ENCODE assay signal across 20 mouse cellular contexts in genomic region chr6:145870991-145871390, GRCm38 (mm10). TPM values are rescaled to one million over a fixed set of nuclear protein-coding genes. Genes with fewer than 3 reads are reported as not detected.
A peak's percentile ranks its signal among the peaks of the same experiment; 100 is the strongest.
DNase-seq lines count a peak whose midpoint lies in the region; ATAC-seq and TF ChIP-seq lines count a peak whose summit lies in the region.
"Had no signal": no experiment of that assay in that cellular context is flagged by ENCODE, and none has a peak within 500 bp of the region (broad histone marks: within the 10 kb centered on the region; RNA-seq: fewer than 3 reads in every experiment).

No protein-coding gene starts in this region.

- no peak for DNase-seq in heart, postnatal 25 days (ENCODE audit: low spot score)
- DNase-seq in kidney, postnatal 0 days (ENCODE audit: low spot score): no peak
- peak; percentile 52 to 53 for DNase-seq in heart, postnatal 10 days
- no peak for DNase-seq in limb, embryonic 14.5 days (ENCODE audit: low spot score)
- DNase-seq: adrenal gland, postnatal 10 days; cerebellum, adult 18-20 months; cerebellum, postnatal 14 days; lung, postnatal 4 days; thymus, postnatal 25 days had no signal

- no peak overlapping the region for H3K4me3 ChIP-seq in heart, embryonic 13.5 days
- H3K4me3 ChIP-seq in kidney, postnatal 0 days (replicated peaks; ENCODE audit: low read depth, low read length): no peak overlapping the region
- no peak overlapping the region for H3K4me3 ChIP-seq in kidney, embryonic 16.5 days (ENCODE audit: low read length)
- H3K4me3 ChIP-seq in limb, embryonic 14.5 days (replicated peaks; ENCODE audit: low read length): no peak overlapping the region
- H3K4me3 ChIP-seq in midbrain, embryonic 16.5 days (ENCODE audit: low read depth, low read length): no peak overlapping the region
- H3K4me3 ChIP-seq in forebrain, embryonic 13.5 days: no peak overlapping the region
- H3K4me3 ChIP-seq: embryonic facial prominence, embryonic 12.5 days; midbrain, embryonic 15.5 days had no signal

- peaks cover 13% of the 10 kb centered on the region for H3K27me3 ChIP-seq in heart, embryonic 13.5 days (replicated peaks)
- no peaks in the 10 kb centered on the region for H3K27me3 ChIP-seq in kidney, postnatal 0 days (ENCODE audit: insufficient read depth, low read length)
- H3K27me3 ChIP-seq in kidney, embryonic 16.5 days (ENCODE audit: insufficient read depth, low read length): peaks cover 7% of the 10 kb centered on the region; the same call in 1 of the 2 replicates
- H3K27me3 ChIP-seq in limb, embryonic 14.5 days (ENCODE audit: control insufficient read depth, insufficient read depth, low read length): 0 out of 2 replicates have a peak, but pooled peaks cover 9% of the 10 kb centered on the region
- no peaks in the 10 kb centered on the region for H3K27me3 ChIP-seq in midbrain, embryonic 16.5 days (ENCODE audit: control insufficient read depth, insufficient read depth, low read depth, low read length)
- peaks cover 25% of the 10 kb centered on the region for H3K27me3 ChIP-seq in forebrain, embryonic 13.5 days
- H3K27me3 ChIP-seq: embryonic facial prominence, embryonic 12.5 days had no signal

- H3K27ac ChIP-seq in heart, embryonic 13.5 days (replicated peaks): peak overlapping the region; percentile 90
- peak overlapping the region; percentile 13; the same call in 1 of the 2 replicates for H3K27ac ChIP-seq in kidney, postnatal 0 days
- no peak overlapping the region for H3K27ac ChIP-seq in kidney, embryonic 16.5 days (ENCODE audit: low read length)
- H3K27ac ChIP-seq in limb, embryonic 14.5 days (replicated peaks; ENCODE audit: low read depth, low read length): 0 out of 2 replicates have a peak overlapping the region, but pooled peaks have one; percentile 26
- H3K27ac ChIP-seq in midbrain, embryonic 16.5 days (ENCODE audit: low read length): no peak overlapping the region
- H3K27ac ChIP-seq in forebrain, embryonic 13.5 days: no peak overlapping the region
- H3K27ac ChIP-seq: embryonic facial prominence, embryonic 12.5 days; hindbrain, embryonic 14.5 days; midbrain, embryonic 15.5 days had no signal

- peaks cover 47% of the 10 kb centered on the region for H3K4me1 ChIP-seq in heart, embryonic 13.5 days
- peaks cover 10% of the 10 kb centered on the region; the same call in 1 of the 2 replicates for H3K4me1 ChIP-seq in kidney, postnatal 0 days (replicated peaks; ENCODE audit: insufficient read depth, low read length)
- H3K4me1 ChIP-seq in kidney, embryonic 16.5 days (ENCODE audit: insufficient read depth, low read length): peaks cover 17% of the 10 kb centered on the region
- peaks cover 6% of the 10 kb centered on the region for H3K4me1 ChIP-seq in limb, embryonic 14.5 days (ENCODE audit: control insufficient read depth, insufficient read depth, low read length)
- H3K4me1 ChIP-seq in midbrain, embryonic 16.5 days (ENCODE audit: control insufficient read depth, insufficient read depth, low read length): 0 out of 2 replicates have a peak, but pooled peaks cover 3% of the 10 kb centered on the region
- peaks cover 7% of the 10 kb centered on the region for H3K4me1 ChIP-seq in forebrain, embryonic 13.5 days

- H3K9ac ChIP-seq in heart, embryonic 13.5 days: peak overlapping the region; percentile 52
- no peak overlapping the region for H3K9ac ChIP-seq in kidney, postnatal 0 days (ENCODE audit: low read depth, low read length)
- H3K9ac ChIP-seq in kidney, embryonic 16.5 days (replicated peaks; ENCODE audit: low read length): no peak overlapping the region
- no peak overlapping the region for H3K9ac ChIP-seq in limb, embryonic 14.5 days (ENCODE audit: low read depth, low read length, severe bottlenecking)
- no peak overlapping the region for H3K9ac ChIP-seq in midbrain, embryonic 16.5 days (ENCODE audit: low read depth, low read length)
- no peak overlapping the region for H3K9ac ChIP-seq in forebrain, embryonic 13.5 days
- H3K9ac ChIP-seq: embryonic facial prominence, embryonic 12.5 days; hindbrain, embryonic 14.5 days; midbrain, embryonic 15.5 days had no signal

- no peak for TF ChIP-seq CTCF in kidney, postnatal 0 days (IDR thresholded peaks at IDR 0.05; ENCODE audit: low read depth)

- no peaks in the 10 kb centered on the region for H3K36me3 ChIP-seq in heart, embryonic 13.5 days
- H3K36me3 ChIP-seq in kidney, postnatal 0 days (ENCODE audit: insufficient read depth, low read length): no peaks in the 10 kb centered on the region
- no peaks in the 10 kb centered on the region for H3K36me3 ChIP-seq in kidney, embryonic 16.5 days (ENCODE audit: insufficient read depth, low read length)
- no peaks in the 10 kb centered on the region for H3K36me3 ChIP-seq in limb, embryonic 14.5 days (ENCODE audit: control insufficient read depth, insufficient read depth, low read length)
- H3K36me3 ChIP-seq in midbrain, embryonic 16.5 days (ENCODE audit: control insufficient read depth, insufficient read depth, low read length): no peaks in the 10 kb centered on the region
- H3K36me3 ChIP-seq in forebrain, embryonic 13.5 days (ENCODE audit: poor library complexity, severe bottlenecking): no peaks in the 10 kb centered on the region
- H3K36me3 ChIP-seq: embryonic facial prominence, embryonic 12.5 days; midbrain, embryonic 15.5 days had no signal

- WGBS in heart, embryonic 13.5 days: 32% methylated on average over 4 of the region's 4 CpGs
- 54% methylated on average over 4 of the region's 4 CpGs for WGBS in kidney, postnatal 0 days
- WGBS in kidney, embryonic 16.5 days: 64% methylated on average over 4 of the region's 4 CpGs
- 60% methylated on average over 4 of the region's 4 CpGs for WGBS in limb, embryonic 14.5 days
- 64% methylated on average over 4 of the region's 4 CpGs for WGBS in midbrain, embryonic 16.5 days
- 73% methylated on average over 4 of the region's 4 CpGs for WGBS in forebrain, embryonic 13.5 days

- H3K4me2 ChIP-seq in heart, embryonic 13.5 days: no peak overlapping the region
- no peak overlapping the region for H3K4me2 ChIP-seq in kidney, postnatal 0 days (ENCODE audit: low read length)
- no peak overlapping the region for H3K4me2 ChIP-seq in kidney, embryonic 16.5 days (replicated peaks; ENCODE audit: low read depth, low read length)
- H3K4me2 ChIP-seq in limb, embryonic 14.5 days (replicated peaks; ENCODE audit: low read depth, low read length, severe bottlenecking): no peak overlapping the region
- no peak overlapping the region for H3K4me2 ChIP-seq in midbrain, embryonic 16.5 days (ENCODE audit: low read length)
- no peak overlapping the region for H3K4me2 ChIP-seq in forebrain, embryonic 13.5 days
- H3K4me2 ChIP-seq: embryonic facial prominence, embryonic 12.5 days; hindbrain, embryonic 14.5 days; midbrain, embryonic 15.5 days had no signal

- intact Hi-C loops in heart, postnatal 25 days (cut with DNase I): no loop called here
- intact Hi-C loops in heart, postnatal 10 days (cut with DNase I): no loop called here

- ATAC-seq in heart, embryonic 13.5 days (ENCODE audit: extremely low read depth, insufficient number of reproducible peaks, low FRiP score, low TSS enrichment): no peak
- no peak for ATAC-seq in kidney, postnatal 0 days (replicated peaks; ENCODE audit: low FRiP score, low read depth)
- ATAC-seq in kidney, embryonic 16.5 days (ENCODE audit: low FRiP score, low TSS enrichment): no peak
- ATAC-seq in limb, embryonic 14.5 days (ENCODE audit: low FRiP score, low read depth): no peak
- ATAC-seq in midbrain, embryonic 16.5 days: no peak
- ATAC-seq in forebrain, embryonic 13.5 days: no peak
- ATAC-seq: activated CD4-positive, CD25-positive, alpha-beta regulatory T cell, adult 4 months; forebrain, embryonic 14.5 days; inflammation-experienced regulatory T-cells, adult 6 months; midbrain, embryonic 15.5 days had no signal

- no peak for TF ChIP-seq POLR2A in limb, embryonic 14.5 days (IDR thresholded peaks at IDR 0.05; ENCODE audit: borderline replicate concordance, extremely low read depth, insufficient read depth, insufficient read length)

- no peaks in the 10 kb centered on the region for H3K9me3 ChIP-seq in heart, embryonic 13.5 days
- H3K9me3 ChIP-seq in kidney, postnatal 0 days (replicated peaks; ENCODE audit: low read length): no peaks in the 10 kb centered on the region
- no peaks in the 10 kb centered on the region for H3K9me3 ChIP-seq in kidney, embryonic 16.5 days (ENCODE audit: low read length)
- no peaks in the 10 kb centered on the region for H3K9me3 ChIP-seq in limb, embryonic 14.5 days (ENCODE audit: control insufficient read depth, low read length)
- H3K9me3 ChIP-seq in midbrain, embryonic 16.5 days (replicated peaks; ENCODE audit: control insufficient read depth, low read length, poor library complexity, severe bottlenecking): no peaks in the 10 kb centered on the region
- H3K9me3 ChIP-seq in forebrain, embryonic 13.5 days (replicated peaks): no peaks in the 10 kb centered on the region
- H3K9me3 ChIP-seq: embryonic facial prominence, embryonic 12.5 days; midbrain, embryonic 15.5 days had no signal

RNA-seq across cellular contexts. Expression of gene Bhlhe41, which starts 5.6 kb away (rescaled TPM):
- polyA plus RNA-seq in heart, embryonic 13.5 days (2015; fragmentation: Nextera tagmentation; extraction: Ambion mirVana): 4.9 and 6.6 TPM in 2 replicates
- 10 to 100 TPM; 12.5 to 26.5 TPM for total RNA-seq in heart, postnatal 25 days (2021)
- polyA plus RNA-seq in kidney, postnatal 0 days (2015; fragmentation: Nextera tagmentation; extraction: Ambion mirVana): 1.0 and 1.1 TPM in 2 replicates
- 0.94 and 1.1 TPM in 2 replicates for polyA plus RNA-seq in kidney, embryonic 16.5 days (2015; fragmentation: Nextera tagmentation; extraction: Ambion mirVana)
- 10 to 100 TPM; 15.9 to 17.4 TPM for total RNA-seq in heart, postnatal 10 days (2021)
- 2.0 and 2.5 TPM in 2 replicates for polyA plus RNA-seq in limb, embryonic 14.5 days (2012; rRNA removed)
- polyA plus RNA-seq in limb, embryonic 14.5 days (2014; fragmentation: Nextera tagmentation; extraction: Ambion mirVana): 2.8 and 3.3 TPM in 2 replicates
- polyA plus RNA-seq in midbrain, embryonic 16.5 days (2015; fragmentation: Nextera tagmentation; extraction: Ambion mirVana): 8.9 and 9.7 TPM in 2 replicates
- 1.3 and 1.9 TPM in 2 replicates for polyA plus RNA-seq in forebrain, embryonic 13.5 days (2015; fragmentation: Nextera tagmentation; extraction: Ambion mirVana)
- total RNA-seq: granulocyte monocyte progenitor cell, adult 5-6 weeks had no signal

Comparison
In these comparisons a context has a peak if more than half of its experiments do, and no peak if none do; other contexts are left out.
1. H3K27ac ChIP-seq: peak in heart, embryonic 13.5 days (single experiment), kidney, postnatal 0 days (single experiment) and limb, embryonic 14.5 days (single experiment); none in kidney, embryonic 16.5 days (single experiment), midbrain, embryonic 16.5 days (single experiment) and forebrain, embryonic 13.5 days (single experiment).
2. DNase-seq: peak in heart, postnatal 10 days (2 of 2); none in heart, postnatal 25 days (single experiment), kidney, postnatal 0 days (single experiment) and limb, embryonic 14.5 days (single experiment).